Mouse (Mus musculus) skeletal muscle tissue, postnatal 0 days (tissue): Measurements from ENCODE around the gene Cyp4b1. TPM values are rescaled to one million over a fixed set of nuclear protein-coding genes. Genes with fewer than 3 reads are reported as not detected.

Experiments
- polyA plus RNA-seq: library from polyadenylated mRNA; unstranded; fragments of >200 nt; fragmentation: Nextera tagmentation; extraction: Ambion mirVana; gene quantifications from 2 replicates; pipeline ENCODE4 v1.2.1, GENCODE M21; 2015

Gene Cyp4b1
- polyA plus RNA-seq: 8.1 and 14.9 TPM in 2 replicates

GRCm38 (mm10) chr4:115647580-115647979 is at the start of gene Cyp4b1:
Gene Cyp4b1, minus strand, starts transcription at chr4:115647723.

GRCm38 (mm10) chr4:115600611-115601010 is 46.9 kb downstream of the Cyp4b1 start, which contains the start of gene Cyp4a32:
Gene Cyp4a32, plus strand, starts transcription at chr4:115600969.

Other genes starting within 250 kb of the Cyp4b1 start
- gene Cyp4a12b, start 236.1 kb downstream of the Cyp4b1 start, polyA plus RNA-seq: not detected in 2 replicates
- gene Cyp4a30b, start 195.1 kb downstream of the Cyp4b1 start, polyA plus RNA-seq: not detected in 2 replicates
- gene Cyp4a14, start 151.6 kb downstream of the Cyp4b1 start, polyA plus RNA-seq: 0.28 and 0.51 TPM in 2 replicates
- 0.12 and 0.19 TPM in 2 replicates for gene Cyp4a10, start 129.5 kb downstream of the Cyp4b1 start, polyA plus RNA-seq
- gene Cyp4a31, start 84.1 kb downstream of the Cyp4b1 start, polyA plus RNA-seq: not detected in 2 replicates
- gene Cyp4a32, start 46.8 kb downstream of the Cyp4b1 start, polyA plus RNA-seq: not detected in 2 replicates
- 21.4 and 23.9 TPM in 2 replicates for gene Efcab14, start 90.0 kb upstream of the Cyp4b1 start, polyA plus RNA-seq
- 0.33 and 0.44 TPM in 2 replicates for gene Tex38, start 133.3 kb upstream of the Cyp4b1 start, polyA plus RNA-seq
- gene Atpaf1, start 137.1 kb upstream of the Cyp4b1 start, polyA plus RNA-seq: 55.5 and 58.5 TPM in 2 replicates
- 6.6 TPM in 2 replicates for gene Mob3c, start 180.4 kb upstream of the Cyp4b1 start, polyA plus RNA-seq
- 33.1 and 36.1 TPM in 2 replicates for gene Mknk1, start 191.5 kb upstream of the Cyp4b1 start, polyA plus RNA-seq
- gene Kncn, start 236.7 kb upstream of the Cyp4b1 start, polyA plus RNA-seq: not detected in 2 replicates
- not detected in 2 replicates for gene 6430628N08Rik, start 242.9 kb upstream of the Cyp4b1 start, polyA plus RNA-seq